Mouse (Mus musculus): ENCODE data around the gene Spred1. TPM values are rescaled to one million over a fixed set of nuclear protein-coding genes. Genes with fewer than 3 reads are reported as not detected.

Spred1 gene
- polyA plus RNA-seq, 1 experiment = 0.75 TPM

DNA sequence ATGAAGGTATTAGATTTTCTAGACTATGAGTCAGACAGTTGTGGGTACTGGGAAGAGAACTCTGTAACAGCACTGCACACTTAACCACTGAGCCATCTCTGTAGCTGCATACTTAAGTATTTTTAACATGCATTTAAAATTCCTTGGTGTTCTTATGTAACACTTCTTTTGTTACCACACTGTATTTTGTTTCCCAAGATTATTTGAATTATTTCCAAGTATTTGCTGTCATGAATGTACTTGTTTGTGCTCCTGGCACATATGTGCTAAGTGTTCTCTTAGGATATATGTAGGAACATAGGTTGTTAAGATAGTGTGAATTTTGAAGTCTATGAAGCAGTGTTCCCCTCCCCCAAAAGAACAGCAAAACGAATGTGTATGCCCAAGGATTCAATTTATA, 10.7 kb downstream of the Spred1 start:
- TF ChIP-seq FLI1 (IDR thresholded peaks at IDR 0.05; ENCODE audit: low read length) = no peak
- TF ChIP-seq GATA1 (IDR thresholded peaks at IDR 0.05; ENCODE audit: borderline replicate concordance, low read length) = no peak
- peaks cover 65% of the 10 kb centered on the region for H3K4me1 ChIP-seq
- H3K27me3 ChIP-seq (replicated peaks) = no peaks in the 10 kb centered on the region
- H3K9me3 ChIP-seq = no peaks in the 10 kb centered on the region
- no peak overlapping the region for H3K4me3 ChIP-seq (replicated peaks)
- H3K36me3 ChIP-seq (replicated peaks; ENCODE audit: low read length) = peaks cover 9% of the 10 kb centered on the region

DNA sequence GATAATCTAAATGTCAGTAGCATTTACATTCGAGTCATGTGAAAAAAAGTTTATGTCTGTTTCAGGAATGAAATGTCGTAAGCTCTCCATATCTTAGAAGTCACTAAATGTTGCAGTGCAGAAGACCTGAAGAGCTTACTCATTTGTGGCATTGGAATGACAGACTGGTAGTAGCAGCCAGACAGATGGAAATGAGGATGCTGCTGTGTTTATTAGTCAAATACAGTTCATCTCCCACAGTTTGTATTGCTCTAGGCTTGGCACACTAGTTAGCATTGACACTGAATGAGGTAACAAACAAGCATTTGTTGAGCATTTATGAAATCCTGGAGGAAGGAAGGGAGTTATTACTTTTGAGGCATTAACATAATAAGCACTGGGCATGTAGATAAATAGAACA, 12.4 kb downstream of the Spred1 start:
- Histone ChIP-seq H3K27me3 (replicated peaks) (no peaks in the 10 kb centered on the region), H3K4me1 (peaks cover 59% of the 10 kb centered on the region), H3K4me3 (replicated peaks) (peak overlapping the region; percentile 56), H3K9me3 (no peaks in the 10 kb centered on the region), H3K36me3 (replicated peaks; ENCODE audit: low read length) (peaks cover 2% of the 10 kb centered on the region)
- no peak for TF ChIP-seq FLI1 (IDR thresholded peaks at IDR 0.05; ENCODE audit: low read length)
- no peak for TF ChIP-seq GATA1 (IDR thresholded peaks at IDR 0.05; ENCODE audit: borderline replicate concordance, low read length)

GRCm38 (mm10) chr2:117137751-117138150, 16.6 kb downstream of the Spred1 start:
- TF ChIP-seq GATA1 (IDR thresholded peaks at IDR 0.05; ENCODE audit: borderline replicate concordance, low read length) = no peak
- no peak for TF ChIP-seq FLI1 (IDR thresholded peaks at IDR 0.05; ENCODE audit: low read length)
- H3K36me3 ChIP-seq (replicated peaks; ENCODE audit: low read length) = no peaks in the 10 kb centered on the region
- H3K27me3 ChIP-seq (replicated peaks) = no peaks in the 10 kb centered on the region
- no peak overlapping the region for H3K4me3 ChIP-seq (replicated peaks)
- H3K9me3 ChIP-seq = no peaks in the 10 kb centered on the region
- H3K4me1 ChIP-seq = peaks cover 71% of the 10 kb centered on the region

GRCm38 (mm10) chr2:117138932-117139331, 17.8 kb downstream of the Spred1 start:
- Histone ChIP-seq H3K36me3 (replicated peaks; ENCODE audit: low read length) (no peaks in the 10 kb centered on the region), H3K9me3 (no peaks in the 10 kb centered on the region), H3K27me3 (replicated peaks) (no peaks in the 10 kb centered on the region), H3K4me3 (replicated peaks) (no peak overlapping the region), H3K4me1 (peaks cover 71% of the 10 kb centered on the region)
- no peak for TF ChIP-seq FLI1 (IDR thresholded peaks at IDR 0.05; ENCODE audit: low read length)
- TF ChIP-seq GATA1 (IDR thresholded peaks at IDR 0.05; ENCODE audit: borderline replicate concordance, low read length) = no peak

- TF ChIP-seq FLI1 (IDR thresholded peaks at IDR 0.05; ENCODE audit: low read length) (no peak), GATA1 (IDR thresholded peaks at IDR 0.05; ENCODE audit: borderline replicate concordance, low read length) (no peak)
- no peaks in the 10 kb centered on the region for H3K36me3 ChIP-seq (replicated peaks; ENCODE audit: low read length)
- H3K4me1 ChIP-seq = peaks cover 70% of the 10 kb centered on the region
- H3K4me3 ChIP-seq (replicated peaks) = no peak overlapping the region
- no peaks in the 10 kb centered on the region for H3K9me3 ChIP-seq
- H3K27me3 ChIP-seq (replicated peaks) = no peaks in the 10 kb centered on the region
Observed at GRCm38 (mm10) chr2:117139977-117140376, 18.8 kb downstream of the Spred1 start.

GRCm38 (mm10) chr2:117143106-117143505, 21.9 kb downstream of the Spred1 start:
- Histone ChIP-seq H3K36me3 (replicated peaks; ENCODE audit: low read length) (no peaks in the 10 kb centered on the region), H3K9me3 (no peaks in the 10 kb centered on the region), H3K4me3 (replicated peaks) (peak overlapping the region; percentile 3), H3K27me3 (replicated peaks) (no peaks in the 10 kb centered on the region), H3K4me1 (peaks cover 67% of the 10 kb centered on the region)
- no peak for TF ChIP-seq FLI1 (IDR thresholded peaks at IDR 0.05; ENCODE audit: low read length)
- TF ChIP-seq GATA1 (IDR thresholded peaks at IDR 0.05; ENCODE audit: borderline replicate concordance, low read length) = no peak

DNA sequence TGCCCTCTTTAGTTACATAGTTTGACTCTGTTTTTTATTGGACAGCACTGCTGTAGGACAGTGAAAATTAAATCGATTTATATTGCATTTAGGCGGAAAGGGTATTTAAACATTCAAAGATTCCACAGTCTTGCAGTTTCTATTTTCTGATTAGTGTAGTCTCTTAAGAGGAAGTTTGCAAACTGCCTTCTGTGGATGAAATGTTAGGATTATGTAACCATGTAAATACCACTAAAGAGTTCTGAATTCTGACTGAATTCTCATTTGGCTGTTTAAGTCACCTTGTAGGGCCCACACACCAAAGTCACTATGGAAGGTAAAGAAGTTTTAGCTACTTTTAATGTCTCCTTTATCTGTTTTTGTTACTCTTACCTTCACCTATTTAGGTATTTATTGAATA, 24.9 kb downstream of the Spred1 start:
- Histone ChIP-seq H3K27me3 (replicated peaks) (no peaks in the 10 kb centered on the region), H3K36me3 (replicated peaks; ENCODE audit: low read length) (no peaks in the 10 kb centered on the region), H3K9me3 (no peaks in the 10 kb centered on the region), H3K4me3 (replicated peaks) (no peak overlapping the region), H3K4me1 (peaks cover 78% of the 10 kb centered on the region)
- TF ChIP-seq FLI1 (IDR thresholded peaks at IDR 0.05; ENCODE audit: low read length) (no peak), GATA1 (IDR thresholded peaks at IDR 0.05; ENCODE audit: borderline replicate concordance, low read length) (no peak)

GRCm38 (mm10) chr2:117146617-117147016, 25.4 kb downstream of the Spred1 start:
- H3K36me3 ChIP-seq (replicated peaks; ENCODE audit: low read length) = no peaks in the 10 kb centered on the region
- H3K4me3 ChIP-seq (replicated peaks) = no peak overlapping the region
- no peaks in the 10 kb centered on the region for H3K9me3 ChIP-seq
- TF ChIP-seq FLI1 (IDR thresholded peaks at IDR 0.05; ENCODE audit: low read length) = no peak
- no peak for TF ChIP-seq GATA1 (IDR thresholded peaks at IDR 0.05; ENCODE audit: borderline replicate concordance, low read length)
- peaks cover 76% of the 10 kb centered on the region for H3K4me1 ChIP-seq
- no peaks in the 10 kb centered on the region for H3K27me3 ChIP-seq (replicated peaks)

GRCm38 (mm10) chr2:117152161-117152560, 31.0 kb downstream of the Spred1 start:
- H3K9me3 ChIP-seq = no peaks in the 10 kb centered on the region
- H3K4me3 ChIP-seq (replicated peaks) = no peak overlapping the region
- H3K4me1 ChIP-seq = peaks cover 51% of the 10 kb centered on the region
- TF ChIP-seq GATA1 (IDR thresholded peaks at IDR 0.05; ENCODE audit: borderline replicate concordance, low read length) (no peak), FLI1 (IDR thresholded peaks at IDR 0.05; ENCODE audit: low read length) (no peak)
- peaks cover 46% of the 10 kb centered on the region for H3K36me3 ChIP-seq (replicated peaks; ENCODE audit: low read length)
- H3K27me3 ChIP-seq (replicated peaks) = no peaks in the 10 kb centered on the region

GRCm38 (mm10) chr2:117168379-117168778, 47.2 kb downstream of the Spred1 start:
- H3K9me3 ChIP-seq = no peaks in the 10 kb centered on the region
- peaks cover 26% of the 10 kb centered on the region for H3K4me1 ChIP-seq
- H3K36me3 ChIP-seq (replicated peaks; ENCODE audit: low read length) = peaks cover 59% of the 10 kb centered on the region
- no peak overlapping the region for H3K4me3 ChIP-seq (replicated peaks)
- TF ChIP-seq GATA1 (IDR thresholded peaks at IDR 0.05; ENCODE audit: borderline replicate concordance, low read length) (no peak), FLI1 (IDR thresholded peaks at IDR 0.05; ENCODE audit: low read length) (no peak)
- H3K27me3 ChIP-seq (replicated peaks) = no peaks in the 10 kb centered on the region

- Histone ChIP-seq H3K36me3 (replicated peaks; ENCODE audit: low read length) (peaks cover 55% of the 10 kb centered on the region), H3K4me3 (replicated peaks) (no peak overlapping the region), H3K4me1 (peaks cover 26% of the 10 kb centered on the region), H3K27me3 (replicated peaks) (no peaks in the 10 kb centered on the region), H3K9me3 (no peaks in the 10 kb centered on the region)
- TF ChIP-seq FLI1 (IDR thresholded peaks at IDR 0.05; ENCODE audit: low read length) (no peak), GATA1 (IDR thresholded peaks at IDR 0.05; ENCODE audit: borderline replicate concordance, low read length) (no peak)
Observed at GRCm38 (mm10) chr2:117169037-117169436, 47.9 kb downstream of the Spred1 start.
